In genomic region chr16:90727233-90728115, GRCm38 (mm10) we compare ENCODE assay signal across 8 mouse cellular contexts. TPM values are rescaled to one million over a fixed set of nuclear protein-coding genes. Genes with fewer than 3 reads are reported as not detected.
DNase-seq lines count a peak whose midpoint lies in the region; ATAC-seq lines count a peak whose summit lies in the region.

Mis18a (minus strand) TSS chr16:90727404.

- ATAC-seq in inflammation-experienced regulatory T-cells, adult 6 months, result peak; percentile 93
- ATAC-seq in megakaryocyte-erythroid progenitor cell, adult 5-6 weeks (replicated peaks; ENCODE audit: low FRiP score, low TSS enrichment, poor library complexity, severe bottlenecking), result peak; percentile 96

- DNase-seq in adrenal gland, adult (ENCODE audit: inconsistent age in 2 of 2, low spot score in 1 of 2), result peak; percentile 96 to 98
- DNase-seq in embryo, embryonic 10.5 days (ENCODE audit: low spot score), result peak; percentile 98
- peak; percentile 95 for DNase-seq in gastrocnemius, postnatal 14 days
- peak; percentile 93 to 96 for DNase-seq in left cerebral cortex, postnatal 10 days (ENCODE audit: extremely low spot score in 1 of 2, low spot score in 2 of 2)
- peak; percentile 96 for DNase-seq in right cerebral cortex, postnatal 25 days
- DNase-seq in urinary bladder, postnatal 4 days (ENCODE audit: low spot score in 2 of 2), result peak; percentile 93 to 96

- intact Hi-C loops in gastrocnemius, postnatal 14 days (cut with DNase I; ENCODE audit: low total_unique reads), result no loop called here
- intact Hi-C loops in left cerebral cortex, postnatal 10 days (cut with DNase I), result no loop called here

RNA-seq across cellular contexts. Expression of gene Mis18a, which starts in this region (rescaled TPM):
- total RNA-seq in gastrocnemius, postnatal 14 days (2021), result 1 to 10 TPM; 1.9 to 2.7 TPM
- 10 to 100 TPM; 50.4 to 81.3 (median 50.9) TPM for polyA plus RNA-seq in inflammation-experienced regulatory T-cells, adult 6 months (2017; shearing (Covaris generic))
- 1 to 10 TPM; 7.2 to 9.0 TPM for total RNA-seq in left cerebral cortex, postnatal 10 days (2021)
- total RNA-seq in megakaryocyte-erythroid progenitor cell, adult 5-6 weeks (2014; fragmentation: Nextera tagmentation), result 29.4 and 52.1 TPM in 2 replicates
- 34.1 and 43.1 TPM in 2 replicates for total RNA-seq in megakaryocyte-erythroid progenitor cell, adult 5-6 weeks (2017)

Comparison
In these comparisons a context has a peak if more than half of its experiments do, and no peak if none do; other contexts are left out.
1. Peak in every context shown above with its lines: DNase-seq and ATAC-seq.